9 mouse cellular contexts compared by ENCODE assay signal in genomic region chr6:116895114-116895513, GRCm38 (mm10).
DNase-seq lines count a peak whose midpoint lies in the region; ATAC-seq lines count a peak whose summit lies in the region.
"Had no signal": no experiment of that assay in that cellular context is flagged by ENCODE, and none has a peak within 500 bp of the region (broad histone marks: within the 10 kb centered on the region; RNA-seq: fewer than 3 reads in every experiment).

No protein-coding gene starts in this region.

- H3K9ac ChIP-seq in midbrain, embryonic 14.5 days (replicated peaks; ENCODE audit: low read length) = no peak overlapping the region
- H3K9ac ChIP-seq: liver, embryonic 13.5 days had no signal

- peak; percentile 67 for DNase-seq in adrenal gland, postnatal 10 days
- DNase-seq in adrenal gland, adult 18-20 months (ENCODE audit: low spot score in 2 of 2) = no peak
- DNase-seq in midbrain, embryonic 14.5 days = peak; percentile 86
- DNase-seq in midbrain, embryonic 10.5 days (ENCODE audit: low spot score) = no peak
- DNase-seq in frontal cortex, postnatal 10 days (ENCODE audit: low spot score in 2 of 2) = peak; percentile 23 to 31
- peak; percentile 26 to 66 for DNase-seq in layer of hippocampus, postnatal 14 days (ENCODE audit: low spot score in 2 of 2)
- peak; percentile 30 for DNase-seq in retina, postnatal 7 days (ENCODE audit: low read depth, low spot score)
- DNase-seq in c-Kit-positive CD71-positive TER-119-positive erythroid progenitor cells, embryonic 14.5 days (ENCODE audit: low spot score) = no peak
- DNase-seq: liver, embryonic 13.5 days had no signal

- no peak overlapping the region for H3K27ac ChIP-seq in midbrain, embryonic 14.5 days (replicated peaks; ENCODE audit: low read depth, low read length)
- no peak overlapping the region for H3K27ac ChIP-seq in midbrain, embryonic 10.5 days (replicated peaks)
- H3K27ac ChIP-seq: liver, embryonic 13.5 days had no signal

- H3K27me3 ChIP-seq in midbrain, embryonic 14.5 days (ENCODE audit: control insufficient read depth, insufficient read depth, low read length) = no peaks in the 10 kb centered on the region
- H3K27me3 ChIP-seq in midbrain, embryonic 10.5 days (ENCODE audit: low read depth, poor library complexity, severe bottlenecking) = no peaks in the 10 kb centered on the region
- H3K27me3 ChIP-seq: liver, embryonic 13.5 days had no signal

- no peaks in the 10 kb centered on the region for H3K9me3 ChIP-seq in midbrain, embryonic 14.5 days (ENCODE audit: control insufficient read depth, low read length)
- no peaks in the 10 kb centered on the region for H3K9me3 ChIP-seq in midbrain, embryonic 10.5 days (replicated peaks)
- H3K9me3 ChIP-seq: liver, embryonic 13.5 days had no signal

- H3K4me3 ChIP-seq in midbrain, embryonic 14.5 days (replicated peaks; ENCODE audit: low read depth, low read length) = no peak overlapping the region
- H3K4me3 ChIP-seq in midbrain, embryonic 10.5 days = no peak overlapping the region
- H3K4me3 ChIP-seq: liver, embryonic 13.5 days had no signal

- H3K4me2 ChIP-seq in midbrain, embryonic 14.5 days (ENCODE audit: low read length) = no peak overlapping the region
- H3K4me2 ChIP-seq: liver, embryonic 13.5 days had no signal

- H3K4me1 ChIP-seq in midbrain, embryonic 14.5 days (ENCODE audit: control insufficient read depth, insufficient read depth, low read length) = no peaks in the 10 kb centered on the region
- H3K4me1 ChIP-seq in midbrain, embryonic 10.5 days = no peaks in the 10 kb centered on the region
- H3K4me1 ChIP-seq: liver, embryonic 13.5 days had no signal

- WGBS in midbrain, embryonic 14.5 days = 51% methylated on average over 5 of the region's 5 CpGs
- 92% methylated on average over 5 of the region's 5 CpGs for WGBS in midbrain, embryonic 10.5 days

- ATAC-seq in midbrain, embryonic 14.5 days (ENCODE audit: low FRiP score, low TSS enrichment) = no peak; the same call in 1 of the 2 replicates

- no peaks in the 10 kb centered on the region for H3K36me3 ChIP-seq in midbrain, embryonic 14.5 days (ENCODE audit: control insufficient read depth, insufficient read depth, low read length)
- H3K36me3 ChIP-seq in midbrain, embryonic 10.5 days = no peaks in the 10 kb centered on the region
- H3K36me3 ChIP-seq: liver, embryonic 13.5 days had no signal

Comparison
In these comparisons a context has a peak if more than half of its experiments do, and no peak if none do; other contexts are left out.
1. DNase-seq: peak in adrenal gland, postnatal 10 days (single experiment), midbrain, embryonic 14.5 days (single experiment), frontal cortex, postnatal 10 days (2 of 2), layer of hippocampus, postnatal 14 days (2 of 2) and retina, postnatal 7 days (single experiment); none in adrenal gland, adult 18-20 months (0 of 2), midbrain, embryonic 10.5 days (single experiment) and c-Kit-positive CD71-positive TER-119-positive erythroid progenitor cells, embryonic 14.5 days (single experiment).